Mouse (Mus musculus) layer of hippocampus, adult 2 months (tissue): ENCODE data around the gene Gm8251. TPM values are rescaled to one million over a fixed set of nuclear protein-coding genes. Genes with fewer than 3 reads are reported as not detected.
"Not testable (repeated sequence)": the region's sequence is repeated elsewhere in the genome, so short reads cannot be mapped to it uniquely, and the experiment has no call there.

Source experiments
- DNase-seq, 2 experiments: peaks; one replicate each; pipeline ENCODE4 v3.0.0; 2022; ENCODE audit warnings: low spot score in 2 of 2
- H3K27ac ChIP-seq: fragments of 200-600 bp; 2 replicates; pipeline ENCODE4 v1.8.1; 2022
- H3K4me3 ChIP-seq: fragments of 200-600 bp; 2 replicates; pipeline ENCODE4 v1.8.1; 2022; ENCODE audit warnings: mild to moderate bottlenecking
- CTCF ChIP-seq: fragments of 200-600 bp; conservative IDR thresholded peaks from 2 replicates; pipeline ENCODE4 v1.8.1; 2022; ENCODE audit warnings: antibody characterized with exemption, mild to moderate bottlenecking, moderate library complexity
- long read RNA-seq, 2 experiments: library from polyadenylated mRNA; stranded (forward); transcript quantifications; one replicate each; pipeline ENCODE4 v2.0.0; 2021; ENCODE audit warnings: borderline mapping rate in 2 of 2
- total RNA-seq, 2 experiments: library from RNA; stranded (reverse); gene quantifications; 2 replicates each; pipeline ENCODE4 v1.2.3; 2021

The Gm8251 gene
- not detected for total RNA-seq
- long read RNA-seq, experiment 1 = 0 reads
- long read RNA-seq, experiment 2 = 0 reads

DNA sequence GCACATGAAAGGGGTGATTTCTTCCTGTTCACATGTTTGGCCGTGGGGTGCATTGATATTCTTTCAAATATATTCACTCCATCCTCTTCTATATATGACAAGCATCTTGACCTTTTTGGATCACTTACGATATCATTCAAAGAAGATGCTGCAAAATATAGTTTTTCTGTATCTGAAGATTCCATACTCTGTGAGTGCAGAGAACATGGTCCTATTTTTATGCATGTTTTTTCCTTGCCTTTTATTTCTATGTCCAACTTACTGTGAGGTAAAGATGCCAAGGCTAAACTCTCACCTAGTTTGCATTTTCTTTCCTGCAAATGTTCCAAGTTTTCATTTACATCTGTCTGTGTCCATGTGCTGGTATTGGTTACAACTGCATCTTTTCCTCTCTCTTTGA is at the start of gene Gm8251:
Gene Gm8251, minus strand, starts transcription at position 101 of the 400 bp plus-strand sequence.
- Histone ChIP-seq H3K4me3 (no peak within 1 kb of the TSS), H3K27ac (no peak within 1 kb of the TSS)
- TF ChIP-seq CTCF = no peak
- no peak for DNase-seq

DNA sequence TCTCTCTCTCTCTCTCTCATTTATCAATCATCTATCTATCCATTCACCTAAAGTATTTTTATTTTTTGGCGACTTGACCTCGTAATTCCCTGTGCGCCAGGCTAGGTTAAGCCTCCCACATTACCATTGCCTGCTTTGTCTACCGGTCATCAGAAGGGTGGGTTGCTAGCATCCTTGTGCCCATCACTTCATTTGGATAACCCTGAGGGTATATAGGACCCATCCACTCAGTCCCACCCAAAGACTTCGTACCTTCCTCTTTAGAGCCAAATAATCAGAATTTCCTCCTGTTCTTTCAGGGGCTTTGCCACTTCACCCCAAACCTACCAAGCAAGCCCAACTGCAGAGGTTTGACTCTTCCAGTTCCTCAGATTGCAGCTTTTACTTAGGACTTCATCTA is 41.2 kb upstream of the Gm8251 start:
- no peak for DNase-seq
- H3K4me3 ChIP-seq = peak overlapping the region; percentile 77
- no peak for TF ChIP-seq CTCF
- no peak overlapping the region for H3K27ac ChIP-seq

DNA sequence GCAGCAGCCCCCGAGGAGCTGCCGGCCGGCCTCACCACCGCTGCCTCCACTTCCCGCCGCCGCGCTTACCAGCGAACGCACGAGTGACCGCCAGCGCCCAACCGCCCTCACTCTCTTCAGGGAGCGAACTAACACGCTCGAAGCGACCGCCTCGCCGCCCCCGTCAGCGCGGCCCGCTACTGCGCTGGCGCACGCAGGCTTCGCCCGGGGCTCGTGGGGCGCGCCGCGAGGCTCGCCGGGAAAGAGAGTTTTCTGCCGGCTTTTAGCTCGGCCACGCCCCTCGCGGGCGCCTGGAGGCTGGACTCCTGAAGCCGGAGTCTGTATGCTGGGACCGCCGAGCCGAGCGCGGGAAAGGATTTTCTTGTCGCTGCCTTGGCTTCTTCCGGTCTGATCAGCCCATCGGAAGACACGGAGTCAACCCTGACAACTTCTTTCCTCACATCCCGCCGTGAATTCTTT is 40.6 kb upstream of the Gm8251 start, which contains the start of gene Tex30:
Gene Tex30, minus strand, starts transcription at position 183 of the 459 bp plus-strand sequence.
- TF ChIP-seq CTCF = peak; percentile 41
- Histone ChIP-seq H3K27ac (peak within 1 kb of the TSS; percentile 73), H3K4me3 (peak within 1 kb of the TSS; percentile 77)
- peak; percentile 93 to 94 for DNase-seq

GRCm38 (mm10) chr1:44101448-44102225 is 39.9 kb upstream of the Gm8251 start:
- no peak for DNase-seq
- Histone ChIP-seq H3K27ac (peak overlapping the region; percentile 72), H3K4me3 (peak overlapping the region; percentile 77)
- TF ChIP-seq CTCF = no peak

GRCm38 (mm10) chr1:44064625-44065024 is 2.9 kb upstream of the Gm8251 start:
- Histone ChIP-seq H3K27ac (no peak overlapping the region), H3K4me3 (no peak overlapping the region)
- DNase-seq = peak; percentile 57 to 68
- TF ChIP-seq CTCF = peak; percentile 88

- H3K4me3 ChIP-seq = no peak overlapping the region
- H3K27ac ChIP-seq = no peak overlapping the region
- TF ChIP-seq CTCF = no peak
- no peak for DNase-seq
Measured at GRCm38 (mm10) chr1:44063439-44063838, 1.7 kb upstream of the Gm8251 start.

- H3K4me3 ChIP-seq = no peak overlapping the region
- no peak for TF ChIP-seq CTCF
- no peak for DNase-seq
- 0 out of 2 replicates have a peak overlapping the region, but pooled peaks have one; percentile 5 for H3K27ac ChIP-seq
Measured at GRCm38 (mm10) chr1:44057805-44058204, 3.9 kb downstream of the Gm8251 start.

DNA sequence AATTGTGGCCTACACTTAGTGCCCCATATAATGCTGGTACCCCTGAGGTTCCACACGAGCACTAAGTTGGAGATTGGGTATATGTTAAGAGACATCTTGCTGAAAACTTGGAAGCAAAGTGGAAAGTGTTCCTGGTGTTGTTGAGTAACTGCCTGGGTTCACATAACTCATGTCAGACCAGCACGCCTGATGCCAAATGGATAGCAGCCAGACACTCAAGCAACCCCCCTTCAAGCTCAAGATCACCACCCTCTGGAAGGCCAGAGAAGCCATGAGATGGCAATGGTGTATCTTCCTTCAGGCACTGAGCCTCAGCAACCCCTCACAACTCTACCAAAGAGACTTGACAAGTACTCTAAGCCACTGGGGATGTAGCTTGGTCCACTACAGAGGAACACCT is 15.2 kb downstream of the Gm8251 start:
- no peak for TF ChIP-seq CTCF
- Histone ChIP-seq H3K27ac (no peak overlapping the region), H3K4me3 (no peak overlapping the region)
- DNase-seq = no peak

- not testable (repeated sequence) for H3K27ac ChIP-seq, DNase-seq, H3K4me3 ChIP-seq
Measured at GRCm38 (mm10) chr1:44045689-44046088, 16.0 kb downstream of the Gm8251 start.

GRCm38 (mm10) chr1:44042555-44042915 is 19.2 kb downstream of the Gm8251 start:
- no peak overlapping the region for H3K27ac ChIP-seq
- TF ChIP-seq CTCF = no peak
- no peak for DNase-seq
- H3K4me3 ChIP-seq = peak overlapping the region; percentile 39

GRCm38 (mm10) chr1:44041797-44042554 is 19.8 kb downstream of the Gm8251 start:
- peak overlapping the region; percentile 39 for H3K4me3 ChIP-seq
- H3K27ac ChIP-seq = no peak overlapping the region
- DNase-seq = peak; percentile 37 to 64
- TF ChIP-seq CTCF = peak; percentile 96

GRCm38 (mm10) chr1:44032948-44033347 is 28.8 kb downstream of the Gm8251 start:
- Histone ChIP-seq H3K27ac (no peak overlapping the region), H3K4me3 (no peak overlapping the region)
- DNase-seq = no peak
- TF ChIP-seq CTCF = no peak

DNA sequence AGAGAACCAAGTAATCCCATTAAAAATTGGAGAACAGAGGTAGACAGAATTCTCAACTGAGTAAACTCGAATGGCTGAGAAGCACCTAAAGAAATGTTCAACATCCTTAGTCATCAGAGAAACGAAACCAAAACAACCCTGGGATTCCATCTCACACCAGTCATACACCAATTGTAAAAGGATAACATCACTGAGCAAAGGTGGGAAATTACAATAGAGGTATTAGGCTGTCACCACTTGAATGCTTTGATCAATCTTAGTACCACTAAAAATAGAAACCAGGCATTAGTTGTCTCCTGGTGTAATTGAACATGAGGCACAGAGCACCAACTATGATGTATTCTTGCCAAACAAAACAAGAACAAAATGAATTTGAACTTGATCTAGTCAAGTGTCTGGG is 29.5 kb downstream of the Gm8251 start:
- DNase-seq = no peak
- Histone ChIP-seq H3K27ac (no peak overlapping the region), H3K4me3 (no peak overlapping the region)
- no peak for TF ChIP-seq CTCF
